Mouse (Mus musculus): ENCODE results near the gene Frmd4a. TPM values are rescaled to one million over a fixed set of nuclear protein-coding genes. Genes with fewer than 3 reads are reported as not detected.

Frmd4a gene
- polyA plus RNA-seq, 1 experiment from 2014 or later = 56.0 TPM

DNA sequence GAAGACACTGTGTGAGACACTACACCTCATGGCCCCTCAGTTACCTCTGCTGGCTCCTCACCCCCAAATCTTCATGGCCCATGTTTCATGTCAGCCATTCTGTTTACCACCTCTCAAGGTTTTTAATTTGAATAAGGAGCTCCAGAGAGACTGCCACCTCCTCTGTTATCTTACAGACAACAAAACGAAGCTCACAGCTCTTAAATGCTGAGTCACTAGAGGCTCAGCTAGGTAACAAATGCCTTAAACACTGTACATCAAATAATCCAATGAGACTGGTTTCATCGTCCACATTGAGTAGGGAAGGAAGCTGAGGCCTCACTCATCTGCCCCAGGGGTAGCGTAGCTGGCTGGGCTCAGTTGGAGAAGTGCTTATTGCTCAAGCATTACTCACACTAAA lies 245.2 kb downstream of the Frmd4a start:
- H3K9me3 ChIP-seq (replicated peaks; ENCODE audit: control insufficient read depth, low read length, poor library complexity, severe bottlenecking) = no peaks in the 10 kb centered on the region
- 82% methylated on average over 3 of the region's 3 CpGs for WGBS
- H3K9ac ChIP-seq (ENCODE audit: low read depth, low read length) = no peak overlapping the region

DNA sequence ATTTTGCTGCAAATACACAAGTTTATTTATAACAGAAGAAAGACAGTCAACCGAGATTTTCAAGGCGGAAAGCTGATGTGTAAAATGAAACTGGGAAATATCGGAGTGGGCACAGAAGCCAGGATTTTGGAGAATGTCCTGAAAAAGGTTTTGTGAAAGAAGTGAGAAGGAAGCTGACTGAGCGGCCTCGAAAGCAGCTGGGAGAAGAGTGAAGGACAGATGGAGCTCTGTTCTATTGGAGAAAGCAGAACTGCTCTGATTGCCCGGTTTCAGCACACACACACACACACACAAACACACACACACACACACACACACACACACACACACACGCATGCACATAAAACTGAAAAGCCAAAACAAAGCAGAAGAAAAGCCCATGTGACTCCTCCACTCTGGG lies 249.9 kb downstream of the Frmd4a start:
- Histone ChIP-seq H3K4me2 (ENCODE audit: low read length) (no peak overlapping the region), H3K9me3 (replicated peaks; ENCODE audit: control insufficient read depth, low read length, poor library complexity, severe bottlenecking) (no peaks in the 10 kb centered on the region), H3K4me3 (ENCODE audit: low read depth, low read length) (no peak overlapping the region), H3K9ac (ENCODE audit: low read depth, low read length) (no peak overlapping the region), H3K27ac (ENCODE audit: low read length) (no peak overlapping the region), H3K27me3 (ENCODE audit: control insufficient read depth, insufficient read depth, low read depth, low read length) (no peaks in the 10 kb centered on the region), H3K36me3 (ENCODE audit: control insufficient read depth, insufficient read depth, low read length) (no peaks in the 10 kb centered on the region), H3K4me1 (ENCODE audit: control insufficient read depth, insufficient read depth, low read length) (no peaks in the 10 kb centered on the region)
- 90% methylated on average over 7 of the region's 7 CpGs for WGBS
- no peak for ATAC-seq

More for the DNA sequence above, 245.2 kb downstream of the Frmd4a start:
- Histone ChIP-seq H3K27me3 (ENCODE audit: control insufficient read depth, insufficient read depth, low read depth, low read length) (no peaks in the 10 kb centered on the region), H3K27ac (ENCODE audit: low read length) (no peak overlapping the region), H3K4me1 (ENCODE audit: control insufficient read depth, insufficient read depth, low read length) (peaks cover 6% of the 10 kb centered on the region), H3K4me3 (ENCODE audit: low read depth, low read length) (no peak overlapping the region), H3K4me2 (ENCODE audit: low read length) (no peak overlapping the region), H3K36me3 (ENCODE audit: control insufficient read depth, insufficient read depth, low read length) (no peaks in the 10 kb centered on the region)
- no peak for ATAC-seq

- no peak overlapping the region for H3K9ac ChIP-seq (ENCODE audit: low read depth, low read length)
- H3K4me2 ChIP-seq (ENCODE audit: low read length) = no peak overlapping the region
- H3K4me1 ChIP-seq (ENCODE audit: control insufficient read depth, insufficient read depth, low read length) = peaks cover 3% of the 10 kb centered on the region; the same call in 1 of the 2 replicates
- H3K27ac ChIP-seq (ENCODE audit: low read length) = no peak overlapping the region
- ATAC-seq = no peak
- H3K36me3 ChIP-seq (ENCODE audit: control insufficient read depth, insufficient read depth, low read length) = no peaks in the 10 kb centered on the region
- H3K9me3 ChIP-seq (replicated peaks; ENCODE audit: control insufficient read depth, low read length, poor library complexity, severe bottlenecking) = no peaks in the 10 kb centered on the region
- H3K4me3 ChIP-seq (ENCODE audit: low read depth, low read length) = no peak overlapping the region
- no peaks in the 10 kb centered on the region for H3K27me3 ChIP-seq (ENCODE audit: control insufficient read depth, insufficient read depth, low read depth, low read length)
- 66% methylated on average over 5 of the region's 5 CpGs for WGBS
These were observed 265.3 kb downstream of the Frmd4a start for GRCm38 (mm10) chr2:4282777-4283176.

DNA sequence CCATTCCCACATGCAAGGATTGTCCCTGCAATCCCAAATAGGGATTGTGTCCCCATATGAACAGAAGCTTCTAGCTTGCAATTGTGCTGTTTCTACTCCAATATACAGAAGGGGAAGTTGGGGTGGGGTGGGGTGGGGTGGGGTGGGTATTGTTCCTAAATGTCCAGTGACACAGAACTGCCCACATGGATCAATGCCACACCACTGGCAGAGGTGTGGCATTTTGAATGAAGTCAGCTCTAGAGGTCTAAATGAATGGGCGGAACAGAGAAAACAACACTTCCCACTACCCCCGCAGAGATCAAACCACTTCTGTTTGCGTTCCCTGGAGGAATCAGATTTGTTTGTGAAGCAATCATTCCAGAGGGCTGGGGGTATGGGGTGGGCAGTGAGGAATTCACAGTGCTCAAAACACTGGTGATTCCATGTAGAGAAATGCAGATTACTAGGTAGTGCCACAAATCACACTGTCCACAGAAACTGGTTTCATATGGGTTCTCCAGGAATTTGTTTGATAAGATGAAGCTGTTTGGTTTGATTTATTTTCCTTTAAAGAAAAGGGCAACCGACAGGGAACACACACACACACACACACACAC lies 268.3 kb downstream of the Frmd4a start:
- no peaks in the 10 kb centered on the region for H3K9me3 ChIP-seq (replicated peaks; ENCODE audit: control insufficient read depth, low read length, poor library complexity, severe bottlenecking)
- H3K4me3 ChIP-seq (ENCODE audit: low read depth, low read length) = no peak overlapping the region
- H3K27ac ChIP-seq (ENCODE audit: low read length) = no peak overlapping the region
- H3K36me3 ChIP-seq (ENCODE audit: control insufficient read depth, insufficient read depth, low read length) = no peaks in the 10 kb centered on the region
- WGBS = 40% methylated on average over 4 of the region's 4 CpGs
- peaks cover 3% of the 10 kb centered on the region; the same call in 1 of the 2 replicates for H3K4me1 ChIP-seq (ENCODE audit: control insufficient read depth, insufficient read depth, low read length)
- no peaks in the 10 kb centered on the region for H3K27me3 ChIP-seq (ENCODE audit: control insufficient read depth, insufficient read depth, low read depth, low read length)
- H3K9ac ChIP-seq (ENCODE audit: low read depth, low read length) = no peak overlapping the region
- no peak for ATAC-seq
- no peak overlapping the region for H3K4me2 ChIP-seq (ENCODE audit: low read length)

GRCm38 (mm10) chr2:4286390-4286901 lies 268.9 kb downstream of the Frmd4a start:
- Histone ChIP-seq H3K36me3 (ENCODE audit: control insufficient read depth, insufficient read depth, low read length) (no peaks in the 10 kb centered on the region), H3K27me3 (ENCODE audit: control insufficient read depth, insufficient read depth, low read depth, low read length) (no peaks in the 10 kb centered on the region), H3K27ac (ENCODE audit: low read length) (no peak overlapping the region), H3K9me3 (replicated peaks; ENCODE audit: control insufficient read depth, low read length, poor library complexity, severe bottlenecking) (no peaks in the 10 kb centered on the region), H3K9ac (ENCODE audit: low read depth, low read length) (no peak overlapping the region), H3K4me1 (ENCODE audit: control insufficient read depth, insufficient read depth, low read length) (peaks cover 3% of the 10 kb centered on the region; the same call in 1 of the 2 replicates), H3K4me3 (ENCODE audit: low read depth, low read length) (no peak overlapping the region), H3K4me2 (ENCODE audit: low read length) (no peak overlapping the region)
- no peak for ATAC-seq
- 45% methylated on average over 8 of the region's 8 CpGs for WGBS

GRCm38 (mm10) chr2:4290475-4290874 lies 273.0 kb downstream of the Frmd4a start:
- Histone ChIP-seq H3K4me1 (ENCODE audit: control insufficient read depth, insufficient read depth, low read length) (peaks cover 3% of the 10 kb centered on the region; the same call in 1 of the 2 replicates), H3K27ac (ENCODE audit: low read length) (no peak overlapping the region), H3K36me3 (ENCODE audit: control insufficient read depth, insufficient read depth, low read length) (no peaks in the 10 kb centered on the region), H3K9ac (ENCODE audit: low read depth, low read length) (no peak overlapping the region), H3K9me3 (replicated peaks; ENCODE audit: control insufficient read depth, low read length, poor library complexity, severe bottlenecking) (no peaks in the 10 kb centered on the region), H3K4me2 (ENCODE audit: low read length) (no peak overlapping the region), H3K27me3 (ENCODE audit: control insufficient read depth, insufficient read depth, low read depth, low read length) (no peaks in the 10 kb centered on the region), H3K4me3 (ENCODE audit: low read depth, low read length) (no peak overlapping the region)
- WGBS = 98% methylated on average over 2 of the region's 2 CpGs
- no peak for ATAC-seq

GRCm38 (mm10) chr2:4291100-4291499 lies 273.6 kb downstream of the Frmd4a start:
- Histone ChIP-seq H3K27ac (ENCODE audit: low read length) (no peak overlapping the region), H3K4me2 (ENCODE audit: low read length) (no peak overlapping the region), H3K4me3 (ENCODE audit: low read depth, low read length) (no peak overlapping the region), H3K9me3 (replicated peaks; ENCODE audit: control insufficient read depth, low read length, poor library complexity, severe bottlenecking) (no peaks in the 10 kb centered on the region), H3K27me3 (ENCODE audit: control insufficient read depth, insufficient read depth, low read depth, low read length) (no peaks in the 10 kb centered on the region), H3K36me3 (ENCODE audit: control insufficient read depth, insufficient read depth, low read length) (no peaks in the 10 kb centered on the region), H3K9ac (ENCODE audit: low read depth, low read length) (no peak overlapping the region), H3K4me1 (ENCODE audit: control insufficient read depth, insufficient read depth, low read length) (peaks cover 3% of the 10 kb centered on the region; the same call in 1 of the 2 replicates)
- no peak for ATAC-seq
- 60% methylated on average over 2 of the region's 2 CpGs for WGBS

- 96% methylated on average over 3 of the region's 3 CpGs for WGBS
- Histone ChIP-seq H3K36me3 (ENCODE audit: control insufficient read depth, insufficient read depth, low read length) (no peaks in the 10 kb centered on the region), H3K4me3 (ENCODE audit: low read depth, low read length) (no peak overlapping the region), H3K4me2 (ENCODE audit: low read length) (no peak overlapping the region), H3K27me3 (ENCODE audit: control insufficient read depth, insufficient read depth, low read depth, low read length) (no peaks in the 10 kb centered on the region), H3K9ac (ENCODE audit: low read depth, low read length) (no peak overlapping the region), H3K9me3 (replicated peaks; ENCODE audit: control insufficient read depth, low read length, poor library complexity, severe bottlenecking) (no peaks in the 10 kb centered on the region), H3K27ac (ENCODE audit: low read length) (no peak overlapping the region), H3K4me1 (ENCODE audit: control insufficient read depth, insufficient read depth, low read length) (no peaks in the 10 kb centered on the region)
- ATAC-seq = no peak
These were observed 274.2 kb downstream of the Frmd4a start for GRCm38 (mm10) chr2:4291671-4292070.

GRCm38 (mm10) chr2:4293726-4294125 lies 276.2 kb downstream of the Frmd4a start:
- Histone ChIP-seq H3K4me1 (ENCODE audit: control insufficient read depth, insufficient read depth, low read length) (peaks cover 5% of the 10 kb centered on the region), H3K27ac (ENCODE audit: low read length) (no peak overlapping the region), H3K36me3 (ENCODE audit: control insufficient read depth, insufficient read depth, low read length) (no peaks in the 10 kb centered on the region), H3K4me2 (ENCODE audit: low read length) (no peak overlapping the region), H3K27me3 (ENCODE audit: control insufficient read depth, insufficient read depth, low read depth, low read length) (no peaks in the 10 kb centered on the region), H3K9me3 (replicated peaks; ENCODE audit: control insufficient read depth, low read length, poor library complexity, severe bottlenecking) (no peaks in the 10 kb centered on the region), H3K9ac (ENCODE audit: low read depth, low read length) (no peak overlapping the region), H3K4me3 (ENCODE audit: low read depth, low read length) (no peak overlapping the region)
- ATAC-seq = no peak
- WGBS = 94% methylated on average over 1 of the region's 1 CpGs

Data from midbrain, embryonic 16.5 days (tissue).